Mouse (Mus musculus): ENCODE measurements around the gene Tas2r131.
"Not testable (repeated sequence)": the region's sequence is repeated elsewhere in the genome, so short reads cannot be mapped to it uniquely, and the experiment has no call there.

The Tas2r131 gene

DNA sequence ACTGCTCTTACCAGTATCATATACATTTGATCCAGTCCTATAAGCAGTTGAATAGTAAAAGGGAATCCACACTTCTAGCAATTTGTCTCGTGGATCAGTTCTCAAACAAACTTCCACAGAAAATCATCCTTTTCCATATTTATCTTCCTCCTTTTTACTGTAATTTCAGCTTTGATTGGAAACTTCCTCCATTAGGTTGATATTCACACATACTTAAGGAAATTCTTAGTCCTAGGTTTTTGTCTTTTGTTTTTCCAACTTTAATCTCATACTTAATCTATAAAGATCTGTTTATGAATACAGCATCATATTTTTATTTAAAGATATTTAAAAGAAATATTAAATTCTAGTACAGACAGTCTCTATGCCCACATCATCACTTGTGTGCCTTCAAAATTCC is at the start of gene Tas2r131:
TSS of gene Tas2r131 (minus strand) at position 101 of the 400 bp plus-strand sequence.
- DNase-seq (ENCODE audit: inconsistent ontology term) = no peak

DNA sequence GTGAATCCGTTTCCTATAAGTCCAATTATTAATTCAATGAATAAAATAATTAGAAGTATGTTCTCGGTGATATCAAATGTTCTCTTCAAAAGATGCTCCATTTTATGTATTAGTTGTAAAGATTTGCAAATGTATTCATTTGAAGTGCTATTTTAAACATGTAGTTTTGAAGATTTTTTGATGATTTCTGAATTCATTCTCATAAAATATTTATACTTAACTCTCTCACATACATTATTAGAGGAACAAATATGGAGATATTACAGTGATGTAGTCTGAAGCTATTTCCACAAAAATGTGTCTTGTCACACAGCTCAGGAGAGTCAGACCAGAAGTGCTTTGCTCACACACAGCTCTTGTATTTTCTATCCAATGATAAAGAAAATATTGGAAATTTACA is 23.1 kb upstream of the Tas2r131 start, which contains the start of gene Tas2r109:
TSS of gene Tas2r109 (minus strand) at position 101 of the 400 bp plus-strand sequence.
- DNase-seq (ENCODE audit: inconsistent ontology term) = no peak

DNA sequence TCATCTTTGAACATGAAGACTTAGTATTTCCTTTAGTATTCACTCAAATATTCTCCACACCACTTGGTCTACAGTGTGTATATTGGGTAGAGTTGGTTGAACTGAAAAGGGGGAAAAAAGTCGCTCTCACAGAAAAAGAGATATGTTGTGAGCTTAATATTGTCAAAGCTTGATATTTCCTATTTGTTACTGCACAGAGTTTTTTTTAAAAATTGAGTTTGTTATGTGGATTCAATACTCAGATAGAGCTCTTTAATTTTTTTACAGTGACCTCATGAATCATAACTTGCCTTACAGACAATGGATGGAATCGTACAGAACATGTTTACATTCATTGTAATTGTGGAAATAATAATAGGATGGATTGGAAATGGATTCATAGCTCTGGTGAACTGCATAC is 6.9 kb downstream of the Tas2r131 start, which contains the start of gene Tas2r129:
TSS of gene Tas2r129 (plus strand) at position 301 of the 400 bp plus-strand sequence.
- no peak for DNase-seq (ENCODE audit: inconsistent ontology term)

DNA sequence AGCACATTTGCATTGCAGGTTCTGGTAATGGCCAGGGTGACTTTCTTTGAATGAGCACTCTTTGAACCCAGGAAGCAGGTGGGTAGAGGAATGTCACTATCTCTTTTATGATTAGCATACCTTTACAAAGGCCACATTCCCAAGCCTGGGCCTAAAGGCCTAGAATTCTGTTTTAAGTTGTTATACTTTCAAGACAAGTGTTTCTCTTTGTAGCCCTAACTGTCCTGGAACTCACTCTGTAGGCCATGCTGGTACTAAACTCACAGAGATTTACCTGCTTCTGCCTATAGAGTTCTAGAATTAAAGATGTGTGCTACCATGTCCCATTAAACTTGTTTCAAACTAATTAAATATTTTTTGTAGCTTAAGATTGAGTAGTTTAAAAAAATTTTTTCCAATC is 16.3 kb downstream of the Tas2r131 start:
- not testable (repeated sequence) for DNase-seq (ENCODE audit: inconsistent ontology term)

DNA sequence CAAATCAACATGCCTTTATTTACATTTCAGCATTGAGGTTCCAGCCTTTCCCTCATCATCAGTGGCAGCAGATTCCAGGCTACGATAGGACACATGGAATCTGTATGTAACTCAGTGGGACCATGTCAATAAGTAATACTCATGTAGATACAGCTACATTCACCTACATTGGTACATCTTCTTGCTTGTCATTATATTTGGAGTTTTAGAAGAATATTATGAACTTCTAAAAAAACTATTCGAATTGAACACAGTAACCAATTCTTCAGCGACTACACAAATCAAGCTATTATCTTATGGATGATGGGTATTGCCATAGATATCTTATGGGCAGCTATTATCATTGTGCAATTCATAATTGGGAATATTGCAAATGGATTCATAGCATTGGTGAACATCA is 48.4 kb downstream of the Tas2r131 start, which contains the start of gene Tas2r125:
TSS of gene Tas2r125 (plus strand) at position 301 of the 400 bp plus-strand sequence.
- DNase-seq (ENCODE audit: inconsistent ontology term) = no peak

Measured in Muller cell, postnatal 12 days (primary cell).